Mouse (Mus musculus) C2C12 (cell line): Measurements from ENCODE around the gene Gm21970. TPM values are rescaled to one million over a fixed set of nuclear protein-coding genes. Genes with fewer than 3 reads are reported as not detected.

Experiments
- H3K27me3 ChIP-seq: one replicate; pipeline ENCODE4 v1.6.1; 2011; ENCODE audit not compliant: control insufficient read depth, insufficient read depth, insufficient read length
- H3K36me3 ChIP-seq: one replicate; pipeline ENCODE4 v1.6.1; 2011; ENCODE audit not compliant: control insufficient read depth, insufficient read depth
- H3K4me3 ChIP-seq: one replicate; pipeline ENCODE4 v1.5.1; 2011; ENCODE audit warnings: mild to moderate bottlenecking, control low read depth; ENCODE audit not compliant: poor library complexity, insufficient read depth, severe bottlenecking
- H3K79me2 ChIP-seq: one replicate; pipeline ENCODE4 v1.6.1; 2011; ENCODE audit not compliant: control insufficient read depth, insufficient read depth
- H3K79me3 ChIP-seq: one replicate; pipeline ENCODE4 v1.6.1; 2011; ENCODE audit warnings: low read depth, control low read depth
- H3ac ChIP-seq: one replicate; pipeline ENCODE3; 2011; ENCODE audit warnings: low read depth; ENCODE audit not compliant: control insufficient read depth, insufficient read length
- CEBPB ChIP-seq: IDR thresholded peaks from one replicate; pipeline ENCODE4 v1.6.1; 2011; ENCODE audit warnings: low read depth, mild to moderate bottlenecking, control low read depth, moderate library complexity
- CTCF ChIP-seq: IDR thresholded peaks from one replicate; pipeline ENCODE4 v1.5.1; 2011; ENCODE audit not compliant: control insufficient read depth, insufficient read depth, insufficient read length
- FOSL1 ChIP-seq: IDR thresholded peaks from one replicate; pipeline ENCODE4 v1.8.0; 2011; ENCODE audit warnings: mild to moderate bottlenecking, low read length; ENCODE audit not compliant: poor library complexity, insufficient read depth, severe bottlenecking
- MAX ChIP-seq: IDR thresholded peaks from one replicate; pipeline ENCODE4 v1.6.1; 2011; ENCODE audit warnings: mild to moderate bottlenecking, control low read depth
- MYOD1 ChIP-seq: IDR thresholded peaks from one replicate; pipeline ENCODE4 v1.6.1; 2011; ENCODE audit warnings: low read depth; ENCODE audit not compliant: control insufficient read depth, insufficient read length
- MYOG ChIP-seq: IDR thresholded peaks from one replicate; pipeline ENCODE4 v1.6.1; 2011; ENCODE audit not compliant: control insufficient read depth, insufficient read length; ENCODE audit errors: extremely low read depth
- USF1 ChIP-seq: IDR thresholded peaks from one replicate; pipeline ENCODE4 v1.6.1; 2011; ENCODE audit warnings: low read depth, mild to moderate bottlenecking, control low read depth, moderate library complexity
- polyA plus RNA-seq: library from polyadenylated mRNA; unstranded; fragments of >200 nt; fragmentation: generic; extraction: Trizol; gene quantifications from one replicate; pipeline ENCODE4 v1.2.1, GENCODE M21; 2012; ENCODE audit warnings: missing spikeins

The Gm21970 gene
- polyA plus RNA-seq, 1 experiment: not detected

- no peaks in the 10 kb centered on the region for H3K79me3 ChIP-seq
- H3K27me3 ChIP-seq: no peaks in the 10 kb centered on the region
- TF ChIP-seq CEBPB: no peak
- no peak for TF ChIP-seq MAX
- TF ChIP-seq FOSL1: no peak
- TF ChIP-seq MYOD1: no peak
- no peak for TF ChIP-seq USF1
- TF ChIP-seq CTCF: no peak
- TF ChIP-seq MYOG: no peak
- no peak overlapping the region for H3ac ChIP-seq
- H3K36me3 ChIP-seq: no peaks in the 10 kb centered on the region
- no peaks in the 10 kb centered on the region for H3K79me2 ChIP-seq
- H3K4me3 ChIP-seq: no peak overlapping the region
Measured at GRCm38 (mm10) chr16:91366567-91366966, 25.0 kb upstream of the Gm21970 start.

DNA sequence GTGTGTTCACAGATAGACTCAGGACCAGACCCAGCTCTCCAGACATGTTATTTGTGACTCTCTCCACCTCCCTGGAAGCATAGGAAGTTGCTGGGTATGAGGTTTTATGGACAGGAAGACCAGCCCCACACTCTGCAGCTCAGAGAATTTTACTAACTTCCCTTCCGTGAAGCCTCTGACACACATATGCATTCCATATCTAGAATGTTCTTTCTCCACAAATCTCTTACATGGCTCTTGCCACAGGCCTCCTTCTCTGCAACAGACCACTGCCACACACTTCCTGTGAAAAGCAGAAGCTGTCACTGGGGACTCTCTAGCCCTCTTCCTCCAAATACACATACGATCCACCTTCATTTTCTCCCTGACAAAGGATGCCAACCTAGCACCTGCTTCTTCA lies 24.5 kb upstream of the Gm21970 start:
- TF ChIP-seq USF1: no peak
- no peak for TF ChIP-seq MYOD1
- no peak for TF ChIP-seq MAX
- TF ChIP-seq FOSL1: no peak
- TF ChIP-seq CEBPB: no peak
- no peak for TF ChIP-seq CTCF
- TF ChIP-seq MYOG: no peak
- Histone ChIP-seq H3K4me3 (no peak overlapping the region), H3ac (no peak overlapping the region)

GRCm38 (mm10) chr16:91372577-91373472 lies 18.7 kb upstream of the Gm21970 start, which contains the start of gene Ifnar2:
TSS of gene Ifnar2 (plus strand) at chr16:91372783.
- no peaks in the 10 kb centered on the region for H3K27me3 ChIP-seq
- H3K36me3 ChIP-seq: no peaks in the 10 kb centered on the region
- peak within 1 kb of the TSS; percentile 75 for H3ac ChIP-seq
- H3K79me2 ChIP-seq: peaks cover 33% of the 10 kb centered on the region
- TF ChIP-seq USF1 (no peak), MAX (peak; percentile 29), CEBPB (no peak), FOSL1 (no peak), MYOD1 (no peak), MYOG (no peak), CTCF (no peak)
- H3K79me3 ChIP-seq: peaks cover 20% of the 10 kb centered on the region
- H3K4me3 ChIP-seq: peak within 1 kb of the TSS; percentile 75

More for the DNA sequence above, 24.5 kb upstream of the Gm21970 start:
- no peaks in the 10 kb centered on the region for H3K79me2 ChIP-seq
- H3K36me3 ChIP-seq: no peaks in the 10 kb centered on the region
- H3K79me3 ChIP-seq: no peaks in the 10 kb centered on the region
- no peaks in the 10 kb centered on the region for H3K27me3 ChIP-seq

GRCm38 (mm10) chr16:91373473-91374252 lies 17.9 kb upstream of the Gm21970 start:
- peaks cover 33% of the 10 kb centered on the region for H3K79me2 ChIP-seq
- H3K27me3 ChIP-seq: no peaks in the 10 kb centered on the region
- no peaks in the 10 kb centered on the region for H3K36me3 ChIP-seq
- H3ac ChIP-seq: peak overlapping the region; percentile 75
- H3K79me3 ChIP-seq: peaks cover 20% of the 10 kb centered on the region
- TF ChIP-seq CEBPB (no peak), FOSL1 (no peak), MYOD1 (no peak), USF1 (no peak), CTCF (no peak), MYOG (no peak), MAX (no peak)
- peak overlapping the region; percentile 75 for H3K4me3 ChIP-seq

DNA sequence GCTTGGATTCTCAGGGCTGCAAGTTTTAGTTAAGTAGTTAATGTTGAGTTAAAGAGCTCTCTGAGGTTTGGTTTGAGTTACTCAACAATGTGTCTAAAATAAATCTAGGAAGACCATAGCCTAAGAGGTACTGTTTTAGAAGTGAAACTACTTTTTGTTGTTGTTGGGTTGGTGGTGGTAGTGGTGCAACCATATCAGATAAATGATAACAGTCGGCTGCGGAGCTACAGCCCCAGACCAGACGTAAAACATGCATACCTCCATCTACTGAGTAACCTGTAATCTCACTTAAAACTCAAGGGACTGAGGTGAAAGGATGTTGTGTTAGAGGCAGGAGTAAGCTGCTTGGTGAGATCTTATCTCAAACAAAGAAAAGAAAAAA lies 17.3 kb upstream of the Gm21970 start:
- Histone ChIP-seq H3K36me3 (no peaks in the 10 kb centered on the region), H3K4me3 (no peak overlapping the region), H3ac (no peak overlapping the region), H3K79me2 (peaks cover 33% of the 10 kb centered on the region), H3K27me3 (no peaks in the 10 kb centered on the region), H3K79me3 (peaks cover 22% of the 10 kb centered on the region)
- TF ChIP-seq MYOG: no peak
- no peak for TF ChIP-seq CTCF
- no peak for TF ChIP-seq FOSL1
